ENCODE assay signal across 8 mouse cellular contexts in the genomic region with DNA sequence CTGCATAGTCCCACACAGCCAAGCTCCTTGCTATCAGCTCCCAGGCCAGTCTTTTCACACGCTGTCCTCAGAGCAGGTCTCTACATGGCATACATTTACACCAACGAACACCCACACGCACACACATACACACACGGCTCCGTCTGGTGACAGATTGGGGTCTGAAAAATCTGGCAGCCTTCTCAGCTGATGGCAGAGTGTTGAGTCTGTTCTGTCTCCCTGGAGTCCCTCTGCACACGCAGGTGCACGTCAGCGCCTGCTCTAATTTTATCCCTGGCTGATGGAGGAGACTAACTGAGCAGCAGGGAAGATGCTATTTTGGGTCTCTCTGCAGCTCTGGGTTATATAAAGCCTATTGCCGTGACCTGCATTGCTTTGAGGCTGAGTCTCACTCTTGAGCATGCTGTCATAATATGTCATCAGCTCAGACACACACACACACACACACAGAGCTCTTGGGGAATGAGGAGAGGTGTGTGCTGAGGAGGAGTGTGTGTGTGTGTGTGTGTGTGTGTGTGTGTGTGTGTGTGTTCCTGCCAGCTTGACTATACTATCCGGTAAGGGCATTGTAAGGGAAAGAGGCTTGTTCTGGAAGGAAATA. TPM values are rescaled to one million over a fixed set of nuclear protein-coding genes. Genes with fewer than 3 reads are reported as not detected.
DNase-seq lines count a peak whose midpoint lies in the region; ATAC-seq and TF ChIP-seq lines count a peak whose summit lies in the region.

No protein-coding gene starts in this region.

- peak overlapping the region; percentile 78 for H3K27ac ChIP-seq in cerebellum, adult 2 months (ENCODE audit: insufficient read depth, low read length)
- H3K27ac ChIP-seq in hindbrain, postnatal 0 days, result peak overlapping the region; percentile 62
- H3K27ac ChIP-seq in midbrain, embryonic 14.5 days (replicated peaks; ENCODE audit: low read depth, low read length), result peak overlapping the region; percentile 53
- no peak overlapping the region for H3K27ac ChIP-seq in liver, embryonic 12.5 days

- H3K9me3 ChIP-seq in hindbrain, postnatal 0 days (ENCODE audit: low read length), result no peaks in the 10 kb centered on the region
- no peaks in the 10 kb centered on the region for H3K9me3 ChIP-seq in midbrain, embryonic 14.5 days (ENCODE audit: control insufficient read depth, low read length)
- H3K9me3 ChIP-seq in liver, embryonic 12.5 days (replicated peaks), result no peaks in the 10 kb centered on the region

- peaks cover 13% of the 10 kb centered on the region for H3K4me1 ChIP-seq in cerebellum, adult 2 months (ENCODE audit: control insufficient read depth, insufficient read depth, low read length)
- peaks cover 14% of the 10 kb centered on the region for H3K4me1 ChIP-seq in hindbrain, postnatal 0 days (ENCODE audit: insufficient read depth, low read length)
- peaks cover 6% of the 10 kb centered on the region; the same call in 1 of the 2 replicates for H3K4me1 ChIP-seq in midbrain, embryonic 14.5 days (ENCODE audit: control insufficient read depth, insufficient read depth, low read length)
- H3K4me1 ChIP-seq in liver, embryonic 12.5 days, result no peaks in the 10 kb centered on the region

- TF ChIP-seq CTCF in cerebellum, adult 2 months (IDR thresholded peaks at IDR 0.05; ENCODE audit: borderline replicate concordance, insufficient read depth, low read depth, low read length), result no peak
- TF ChIP-seq CTCF in hindbrain, postnatal 0 days (IDR thresholded peaks at IDR 0.05; ENCODE audit: low read depth), result no peak

- peak; percentile 33 for DNase-seq in adrenal gland, postnatal 14 days
- DNase-seq in cerebellum, adult 2 months, result peak; percentile 94 to 97
- peak; percentile 67 to 70 for DNase-seq in gastrocnemius, adult 8-10 months (ENCODE audit: low spot score in 2 of 2)
- DNase-seq in hindbrain, postnatal 0 days (ENCODE audit: low spot score), result peak; percentile 88
- peak; percentile 65 for DNase-seq in midbrain, embryonic 14.5 days
- no peak for DNase-seq in T-cell, adult 2 months (ENCODE audit: low spot score)

- H3K36me3 ChIP-seq in hindbrain, postnatal 0 days (ENCODE audit: insufficient read depth, low read length), result no peaks in the 10 kb centered on the region
- H3K36me3 ChIP-seq in midbrain, embryonic 14.5 days (ENCODE audit: control insufficient read depth, insufficient read depth, low read length), result no peaks in the 10 kb centered on the region
- no peaks in the 10 kb centered on the region for H3K36me3 ChIP-seq in liver, embryonic 12.5 days

- no peak overlapping the region for H3K9ac ChIP-seq in hindbrain, postnatal 0 days (replicated peaks; ENCODE audit: low read length)
- no peak overlapping the region for H3K9ac ChIP-seq in midbrain, embryonic 14.5 days (replicated peaks; ENCODE audit: low read length)
- H3K9ac ChIP-seq in liver, embryonic 12.5 days, result no peak overlapping the region

- H3K4me2 ChIP-seq in hindbrain, postnatal 0 days (ENCODE audit: low read depth, low read length), result peak overlapping the region; percentile 21; the same call in 1 of the 2 replicates
- H3K4me2 ChIP-seq in midbrain, embryonic 14.5 days (ENCODE audit: low read length), result peak overlapping the region; percentile 6; the same call in 1 of the 2 replicates
- no peak overlapping the region for H3K4me2 ChIP-seq in liver, embryonic 12.5 days

- no peaks in the 10 kb centered on the region for H3K27me3 ChIP-seq in cerebellum, adult 2 months (ENCODE audit: control insufficient read depth, insufficient read depth, low read length)
- H3K27me3 ChIP-seq in hindbrain, postnatal 0 days (ENCODE audit: insufficient read depth, low read length), result no peaks in the 10 kb centered on the region
- H3K27me3 ChIP-seq in midbrain, embryonic 14.5 days (ENCODE audit: control insufficient read depth, insufficient read depth, low read length), result no peaks in the 10 kb centered on the region
- H3K27me3 ChIP-seq in liver, embryonic 12.5 days (replicated peaks), result peaks cover 14% of the 10 kb centered on the region

- peak; percentile 87 for ATAC-seq in hindbrain, postnatal 0 days
- peak; percentile 53 for ATAC-seq in midbrain, embryonic 14.5 days (ENCODE audit: low FRiP score, low TSS enrichment)
- no peak for ATAC-seq in liver, embryonic 12.5 days
- no peak for ATAC-seq in megakaryocyte progenitor cell, adult 5-6 weeks (replicated peaks; ENCODE audit: poor library complexity)

- TF ChIP-seq POLR2A in cerebellum, adult 2 months (IDR thresholded peaks at IDR 0.05; ENCODE audit: borderline replicate concordance, insufficient read depth, low read length), result peak; percentile 24; the same call in 1 of the 2 replicates

- WGBS in cerebellum, adult 2 months, result 8% methylated on average over 10 of the region's 10 CpGs
- 21% methylated on average over 10 of the region's 10 CpGs for WGBS in hindbrain, postnatal 0 days
- 58% methylated on average over 10 of the region's 10 CpGs for WGBS in midbrain, embryonic 14.5 days
- 55% methylated on average over 10 of the region's 10 CpGs for WGBS in liver, embryonic 12.5 days (ENCODE audit: insufficient replicate concordance)

- peak overlapping the region; percentile 31 for H3K4me3 ChIP-seq in cerebellum, adult 2 months (replicated peaks; ENCODE audit: insufficient read depth, low read depth, low read length)
- H3K4me3 ChIP-seq in hindbrain, postnatal 0 days (ENCODE audit: low read length), result no peak overlapping the region
- no peak overlapping the region for H3K4me3 ChIP-seq in midbrain, embryonic 14.5 days (replicated peaks; ENCODE audit: low read depth, low read length)
- H3K4me3 ChIP-seq in liver, embryonic 12.5 days, result no peak overlapping the region

RNA-seq across cellular contexts. Expression of a gene that starts 37.6 kb away (rescaled TPM):
- total RNA-seq in adrenal gland, postnatal 14 days (2021), result 11.8 and 39.6 TPM in 2 replicates
- 16.6 and 22.4 TPM in 2 replicates for polyA plus RNA-seq in cerebellum, adult 2 months (2012; rRNA removed)
- total RNA-seq in gastrocnemius, adult 8-10 months (2022), result 10 to 100 TPM in 2 of 4 experiments, 1 to 10 TPM in 2; 5.6 to 26.9 (median 8.4) TPM
- 20.7 and 23.4 TPM in 2 replicates for total RNA-seq in hindbrain, postnatal 0 days (2014; rRNA removed)
- 12.1 and 13.5 TPM in 2 replicates for polyA plus RNA-seq in hindbrain, postnatal 0 days (2015; fragmentation: Nextera tagmentation; extraction: Ambion mirVana)
- polyA plus RNA-seq in midbrain, embryonic 14.5 days (2014; fragmentation: Nextera tagmentation; extraction: Ambion mirVana), result 1.1 and 1.2 TPM in 2 replicates
- polyA plus RNA-seq in liver, embryonic 12.5 days (2016; fragmentation: Nextera tagmentation; extraction: Ambion mirVana), result 1.4 and 1.5 TPM in 2 replicates
- total RNA-seq in megakaryocyte progenitor cell, adult 5-6 weeks (2015), result 94.5 and 144 TPM in 2 replicates
- 72.4 and 111 TPM in 2 replicates for total RNA-seq in megakaryocyte progenitor cell, adult 5-6 weeks (2017)

Comparison
In these comparisons a context has a peak if more than half of its experiments do, and no peak if none do; other contexts are left out.
1. ATAC-seq: peak in hindbrain, postnatal 0 days (single experiment) and midbrain, embryonic 14.5 days (single experiment); none in liver, embryonic 12.5 days (single experiment) and megakaryocyte progenitor cell, adult 5-6 weeks (single experiment).